Mouse (Mus musculus): ENCODE data around the gene Trove2. TPM values are rescaled to one million over a fixed set of nuclear protein-coding genes. Genes with fewer than 3 reads are reported as not detected.

Gene Trove2
- polyA plus RNA-seq, 1 experiment from 2014 or later, result 37.5 TPM

GRCm38 (mm10) chr1:143777558-143778218 is 820 bp upstream of the Trove2 start:
- Histone ChIP-seq H3K4me2 (replicated peaks; ENCODE audit: low read depth, low read length) (peak overlapping the region; percentile 75), H3K9ac (ENCODE audit: low read depth, low read length) (peak overlapping the region; percentile 82), H3K9me3 (ENCODE audit: control insufficient read depth, low read length) (no peaks in the 10 kb centered on the region), H3K27me3 (ENCODE audit: control insufficient read depth, insufficient read depth, low read length) (no peaks in the 10 kb centered on the region), H3K4me1 (replicated peaks; ENCODE audit: control insufficient read depth, insufficient read depth, low read length) (no peaks in the 10 kb centered on the region), H3K36me3 (ENCODE audit: control insufficient read depth, insufficient read depth, low read length) (no peaks in the 10 kb centered on the region), H3K4me3 (ENCODE audit: low read depth, low read length) (peak overlapping the region; percentile 80), H3K27ac (ENCODE audit: low read depth, low read length) (peak overlapping the region; percentile 58; the same call in 1 of the 2 replicates)
- no peak; the same call in none of the 2 replicates for ATAC-seq (ENCODE audit: low FRiP score)
- WGBS, result under 1% methylated on average over 37 of the region's 39 CpGs
- peak; percentile 60 for DNase-seq (ENCODE audit: low spot score)

- DNase-seq (ENCODE audit: low spot score) (no peak), ATAC-seq (ENCODE audit: low FRiP score) (no peak)
- no peak overlapping the region for H3K9ac ChIP-seq (ENCODE audit: low read depth, low read length)
- no peak overlapping the region for H3K27ac ChIP-seq (ENCODE audit: low read depth, low read length)
- H3K4me1 ChIP-seq (replicated peaks; ENCODE audit: control insufficient read depth, insufficient read depth, low read length), result no peaks in the 10 kb centered on the region
- 88% methylated on average over 6 of the region's 6 CpGs for WGBS
- H3K4me2 ChIP-seq (replicated peaks; ENCODE audit: low read depth, low read length), result no peak overlapping the region
- no peaks in the 10 kb centered on the region for H3K27me3 ChIP-seq (ENCODE audit: control insufficient read depth, insufficient read depth, low read length)
- H3K36me3 ChIP-seq (ENCODE audit: control insufficient read depth, insufficient read depth, low read length), result no peaks in the 10 kb centered on the region
- H3K4me3 ChIP-seq (ENCODE audit: low read depth, low read length), result no peak overlapping the region
- no peaks in the 10 kb centered on the region for H3K9me3 ChIP-seq (ENCODE audit: control insufficient read depth, low read length)
Observed at GRCm38 (mm10) chr1:143773909-143774308, 3.0 kb downstream of the Trove2 start.

- no peak overlapping the region for H3K9ac ChIP-seq (ENCODE audit: low read depth, low read length)
- ATAC-seq (ENCODE audit: low FRiP score) (no peak), DNase-seq (ENCODE audit: low spot score) (no peak)
- WGBS, result 82% methylated on average over 7 of the region's 7 CpGs
- no peaks in the 10 kb centered on the region for H3K4me1 ChIP-seq (replicated peaks; ENCODE audit: control insufficient read depth, insufficient read depth, low read length)
- H3K4me3 ChIP-seq (ENCODE audit: low read depth, low read length), result no peak overlapping the region
- no peak overlapping the region for H3K27ac ChIP-seq (ENCODE audit: low read depth, low read length)
- H3K36me3 ChIP-seq (ENCODE audit: control insufficient read depth, insufficient read depth, low read length), result no peaks in the 10 kb centered on the region
- no peak overlapping the region for H3K4me2 ChIP-seq (replicated peaks; ENCODE audit: low read depth, low read length)
- H3K9me3 ChIP-seq (ENCODE audit: control insufficient read depth, low read length), result no peaks in the 10 kb centered on the region
- H3K27me3 ChIP-seq (ENCODE audit: control insufficient read depth, insufficient read depth, low read length), result no peaks in the 10 kb centered on the region
Observed at GRCm38 (mm10) chr1:143773082-143773481, 3.8 kb downstream of the Trove2 start.

GRCm38 (mm10) chr1:143770444-143771109 is 6.3 kb downstream of the Trove2 start:
- H3K9ac ChIP-seq (ENCODE audit: low read depth, low read length), result no peak overlapping the region
- H3K4me2 ChIP-seq (replicated peaks; ENCODE audit: low read depth, low read length), result no peak overlapping the region

GRCm38 (mm10) chr1:143766238-143766637 is 10.6 kb downstream of the Trove2 start:
- DNase-seq (ENCODE audit: low spot score), result no peak
- no peaks in the 10 kb centered on the region for H3K4me1 ChIP-seq (replicated peaks; ENCODE audit: control insufficient read depth, insufficient read depth, low read length)
- H3K4me2 ChIP-seq (replicated peaks; ENCODE audit: low read depth, low read length), result no peak overlapping the region
- H3K27me3 ChIP-seq (ENCODE audit: control insufficient read depth, insufficient read depth, low read length), result no peaks in the 10 kb centered on the region
- no peak for ATAC-seq (ENCODE audit: low FRiP score)
- H3K36me3 ChIP-seq (ENCODE audit: control insufficient read depth, insufficient read depth, low read length), result no peaks in the 10 kb centered on the region
- WGBS, result 95% methylated on average over 6 of the region's 6 CpGs
- no peak overlapping the region for H3K9ac ChIP-seq (ENCODE audit: low read depth, low read length)
- H3K9me3 ChIP-seq (ENCODE audit: control insufficient read depth, low read length), result no peaks in the 10 kb centered on the region
- no peak overlapping the region for H3K4me3 ChIP-seq (ENCODE audit: low read depth, low read length)
- H3K27ac ChIP-seq (ENCODE audit: low read depth, low read length), result no peak overlapping the region

More at GRCm38 (mm10) chr1:143770444-143771109, 6.3 kb downstream of the Trove2 start:
- ATAC-seq (ENCODE audit: low FRiP score) (no peak), DNase-seq (ENCODE audit: low spot score) (no peak)
- no peak overlapping the region for H3K27ac ChIP-seq (ENCODE audit: low read depth, low read length)
- no peaks in the 10 kb centered on the region for H3K36me3 ChIP-seq (ENCODE audit: control insufficient read depth, insufficient read depth, low read length)
- no peaks in the 10 kb centered on the region for H3K9me3 ChIP-seq (ENCODE audit: control insufficient read depth, low read length)
- no peaks in the 10 kb centered on the region for H3K27me3 ChIP-seq (ENCODE audit: control insufficient read depth, insufficient read depth, low read length)
- WGBS, result 61% methylated on average over 20 of the region's 20 CpGs
- H3K4me1 ChIP-seq (replicated peaks; ENCODE audit: control insufficient read depth, insufficient read depth, low read length), result no peaks in the 10 kb centered on the region
- H3K4me3 ChIP-seq (ENCODE audit: low read depth, low read length), result no peak overlapping the region

- Histone ChIP-seq H3K9me3 (ENCODE audit: control insufficient read depth, low read length) (no peaks in the 10 kb centered on the region), H3K36me3 (ENCODE audit: control insufficient read depth, insufficient read depth, low read length) (no peaks in the 10 kb centered on the region), H3K9ac (ENCODE audit: low read depth, low read length) (no peak overlapping the region), H3K4me3 (ENCODE audit: low read depth, low read length) (no peak overlapping the region), H3K27me3 (ENCODE audit: control insufficient read depth, insufficient read depth, low read length) (no peaks in the 10 kb centered on the region), H3K27ac (ENCODE audit: low read depth, low read length) (no peak overlapping the region), H3K4me1 (replicated peaks; ENCODE audit: control insufficient read depth, insufficient read depth, low read length) (no peaks in the 10 kb centered on the region), H3K4me2 (replicated peaks; ENCODE audit: low read depth, low read length) (no peak overlapping the region)
- no peak for ATAC-seq (ENCODE audit: low FRiP score)
- DNase-seq (ENCODE audit: low spot score), result no peak
- 86% methylated on average over 4 of the region's 4 CpGs for WGBS
Observed at GRCm38 (mm10) chr1:143765801-143766200, 11.1 kb downstream of the Trove2 start.

- no peak for ATAC-seq (ENCODE audit: low FRiP score)
- no peaks in the 10 kb centered on the region for H3K9me3 ChIP-seq (ENCODE audit: control insufficient read depth, low read length)
Observed at GRCm38 (mm10) chr1:143764443-143764842, 12.4 kb downstream of the Trove2 start.

GRCm38 (mm10) chr1:143762159-143762558 is 14.7 kb downstream of the Trove2 start:
- DNase-seq (ENCODE audit: low spot score) (no peak), ATAC-seq (ENCODE audit: low FRiP score) (no peak)
- no peaks in the 10 kb centered on the region for H3K9me3 ChIP-seq (ENCODE audit: control insufficient read depth, low read length)
- H3K27ac ChIP-seq (ENCODE audit: low read depth, low read length), result no peak overlapping the region
- 0 out of 2 replicates have a peak, but pooled peaks cover 2% of the 10 kb centered on the region for H3K36me3 ChIP-seq (ENCODE audit: control insufficient read depth, insufficient read depth, low read length)
- H3K27me3 ChIP-seq (ENCODE audit: control insufficient read depth, insufficient read depth, low read length), result no peaks in the 10 kb centered on the region
- no peak overlapping the region for H3K4me2 ChIP-seq (replicated peaks; ENCODE audit: low read depth, low read length)
- 92% methylated on average over 8 of the region's 8 CpGs for WGBS
- H3K9ac ChIP-seq (ENCODE audit: low read depth, low read length), result no peak overlapping the region
- no peak overlapping the region for H3K4me3 ChIP-seq (ENCODE audit: low read depth, low read length)
- H3K4me1 ChIP-seq (replicated peaks; ENCODE audit: control insufficient read depth, insufficient read depth, low read length), result no peaks in the 10 kb centered on the region

More at GRCm38 (mm10) chr1:143764443-143764842, 12.4 kb downstream of the Trove2 start:
- H3K27me3 ChIP-seq (ENCODE audit: control insufficient read depth, insufficient read depth, low read length), result no peaks in the 10 kb centered on the region
- H3K27ac ChIP-seq (ENCODE audit: low read depth, low read length), result no peak overlapping the region
- DNase-seq (ENCODE audit: low spot score), result no peak
- H3K4me1 ChIP-seq (replicated peaks; ENCODE audit: control insufficient read depth, insufficient read depth, low read length), result no peaks in the 10 kb centered on the region
- H3K9ac ChIP-seq (ENCODE audit: low read depth, low read length), result no peak overlapping the region
- no peak overlapping the region for H3K4me3 ChIP-seq (ENCODE audit: low read depth, low read length)
- H3K4me2 ChIP-seq (replicated peaks; ENCODE audit: low read depth, low read length), result no peak overlapping the region
- 86% methylated on average over 1 of the region's 1 CpGs for WGBS
- H3K36me3 ChIP-seq (ENCODE audit: control insufficient read depth, insufficient read depth, low read length), result no peaks in the 10 kb centered on the region

- Histone ChIP-seq H3K4me2 (replicated peaks; ENCODE audit: low read depth, low read length) (no peak overlapping the region), H3K9ac (ENCODE audit: low read depth, low read length) (no peak overlapping the region), H3K9me3 (ENCODE audit: control insufficient read depth, low read length) (no peaks in the 10 kb centered on the region), H3K4me1 (replicated peaks; ENCODE audit: control insufficient read depth, insufficient read depth, low read length) (no peaks in the 10 kb centered on the region), H3K27me3 (ENCODE audit: control insufficient read depth, insufficient read depth, low read length) (no peaks in the 10 kb centered on the region), H3K4me3 (ENCODE audit: low read depth, low read length) (no peak overlapping the region), H3K36me3 (ENCODE audit: control insufficient read depth, insufficient read depth, low read length) (no peaks in the 10 kb centered on the region), H3K27ac (ENCODE audit: low read depth, low read length) (no peak overlapping the region)
- DNase-seq (ENCODE audit: low spot score) (no peak), ATAC-seq (ENCODE audit: low FRiP score) (no peak)
- WGBS, result 87% methylated on average over 10 of the region's 10 CpGs
Observed at GRCm38 (mm10) chr1:143745871-143746270, 31.0 kb downstream of the Trove2 start.

Measured in hindbrain, embryonic 11.5 days (tissue).